Mouse (Mus musculus) small intestine, adult 2 months (tissue): Measurements from ENCODE around the gene Nsd2. TPM values are rescaled to one million over a fixed set of nuclear protein-coding genes. Genes with fewer than 3 reads are reported as not detected.

Experiments
- H3K27ac ChIP-seq: fragments of 200-500 bp; 2 replicates; pipeline ENCODE4 v1.5.1; 2012; ENCODE audit warnings: low read depth, low read length, control low read depth, inconsistent platforms; ENCODE audit not compliant: insufficient read depth
- H3K27me3 ChIP-seq: fragments of 200-500 bp; 2 replicates; pipeline ENCODE4 v1.6.1; 2012; ENCODE audit warnings: mild to moderate bottlenecking, moderate library complexity, low read length, inconsistent platforms; ENCODE audit not compliant: control insufficient read depth, insufficient read depth
- H3K36me3 ChIP-seq: fragments of 200-500 bp; 2 replicates; pipeline ENCODE4 v1.6.1; 2012; ENCODE audit warnings: mild to moderate bottlenecking, low read length, control low read depth, inconsistent platforms; ENCODE audit not compliant: control insufficient read depth, insufficient read depth
- H3K4me1 ChIP-seq: fragments of 200-500 bp; 2 replicates; pipeline ENCODE4 v1.6.1; 2012; ENCODE audit warnings: low read length, inconsistent platforms, mixed read lengths; ENCODE audit not compliant: control insufficient read depth, insufficient read depth, insufficient read length
- H3K4me3 ChIP-seq: fragments of 200-500 bp; 2 replicates; pipeline ENCODE4 v1.5.1; 2012; ENCODE audit warnings: low read depth, mild to moderate bottlenecking, control low read depth, inconsistent platforms, low read length, moderate library complexity
- CTCF ChIP-seq: fragments of 200-500 bp; IDR thresholded peaks from 2 replicates; pipeline ENCODE4 v1.5.1; 2012; ENCODE audit warnings: low read depth, mild to moderate bottlenecking, control low read depth, inconsistent platforms, low read length, moderate library complexity, mixed read lengths; ENCODE audit not compliant: insufficient replicate concordance, insufficient read length; ENCODE audit errors: extremely low read depth
- POLR2A ChIP-seq: fragments of 200-500 bp; IDR thresholded peaks from 2 replicates; pipeline ENCODE4 v1.6.1; 2012; ENCODE audit warnings: low read depth, mild to moderate bottlenecking, control low read depth, inconsistent platforms, low read length, moderate library complexity
- WGBS: fragments of 180-500 bp; shearing (Covaris S2); methylation state at CpG from one replicate; pipeline ENCODE4 v1.1.7; 2018; 5-methylcytosine and 5-hydroxymethylcytosine counted together
- polyA plus RNA-seq: library from polyadenylated mRNA; depleted of rRNA; stranded (reverse); fragments of >200 nt; gene quantifications from 2 replicates; pipeline ENCODE4 v1.2.3, GENCODE M21; 2012

Gene Nsd2
- polyA plus RNA-seq, 1 experiment = 5.8 TPM

- no peaks in the 10 kb centered on the region for H3K27me3 ChIP-seq
- H3K36me3 ChIP-seq = peaks cover 17% of the 10 kb centered on the region
- H3K4me1 ChIP-seq = no peaks in the 10 kb centered on the region
- H3K4me3 ChIP-seq = no peak overlapping the region
- TF ChIP-seq CTCF (no peak), POLR2A (no peak)
- H3K27ac ChIP-seq = no peak overlapping the region
These were observed 105.6 kb downstream of the Nsd2 start for GRCm38 (mm10) chr5:33926170-33926569.

GRCm38 (mm10) chr5:33932413-33932812, 111.9 kb downstream of the Nsd2 start:
- H3K4me1 ChIP-seq = peaks cover 5% of the 10 kb centered on the region; the same call in 1 of the 2 replicates
- WGBS = 82% methylated on average over 2 of the region's 2 CpGs
- no peaks in the 10 kb centered on the region for H3K27me3 ChIP-seq
- H3K36me3 ChIP-seq = peaks cover 6% of the 10 kb centered on the region; the same call in 1 of the 2 replicates
- no peak overlapping the region for H3K27ac ChIP-seq
- no peak for TF ChIP-seq CTCF
- TF ChIP-seq POLR2A = no peak
- H3K4me3 ChIP-seq = no peak overlapping the region

GRCm38 (mm10) chr5:33934081-33934480, 113.6 kb downstream of the Nsd2 start:
- TF ChIP-seq POLR2A (no peak), CTCF (no peak)
- no peaks in the 10 kb centered on the region for H3K27me3 ChIP-seq
- 58% methylated on average over 2 of the region's 2 CpGs for WGBS
- H3K36me3 ChIP-seq = peaks cover 6% of the 10 kb centered on the region; the same call in 1 of the 2 replicates
- H3K4me3 ChIP-seq = no peak overlapping the region
- no peak overlapping the region for H3K27ac ChIP-seq
- peaks cover 5% of the 10 kb centered on the region; the same call in 1 of the 2 replicates for H3K4me1 ChIP-seq

- no peak for TF ChIP-seq POLR2A
- no peak for TF ChIP-seq CTCF
- no peak overlapping the region for H3K4me3 ChIP-seq
- WGBS = 27% methylated on average over 7 of the region's 7 CpGs
- H3K36me3 ChIP-seq = peaks cover 3% of the 10 kb centered on the region; the same call in 1 of the 2 replicates
- H3K27me3 ChIP-seq = no peaks in the 10 kb centered on the region
- H3K4me1 ChIP-seq = peaks cover 5% of the 10 kb centered on the region; the same call in 1 of the 2 replicates
- no peak overlapping the region for H3K27ac ChIP-seq
These were observed 114.4 kb downstream of the Nsd2 start for GRCm38 (mm10) chr5:33934877-33935276.

- TF ChIP-seq CTCF (no peak), POLR2A (no peak)
- H3K27me3 ChIP-seq = no peaks in the 10 kb centered on the region
- peak overlapping the region; percentile 86 for H3K4me3 ChIP-seq
- WGBS = under 1% methylated on average over 39 of the region's 39 CpGs
- H3K27ac ChIP-seq = peak overlapping the region; percentile 86
- H3K36me3 ChIP-seq = peaks cover 4% of the 10 kb centered on the region; the same call in 1 of the 2 replicates
- peaks cover 5% of the 10 kb centered on the region; the same call in 1 of the 2 replicates for H3K4me1 ChIP-seq
These were observed 115.2 kb downstream of the Nsd2 start for GRCm38 (mm10) chr5:33935700-33936111.

- Histone ChIP-seq H3K4me3 (peak within 1 kb of the TSS; percentile 86), H3K36me3 (peaks cover 4% of the 10 kb centered on the region; the same call in 1 of the 2 replicates), H3K4me1 (peaks cover 5% of the 10 kb centered on the region; the same call in 1 of the 2 replicates), H3K27me3 (no peaks in the 10 kb centered on the region), H3K27ac (peak within 1 kb of the TSS; percentile 86)
- under 1% methylated on average over 61 of the region's 61 CpGs for WGBS
- TF ChIP-seq POLR2A (peak; percentile 3; the same call in 1 of the 2 replicates), CTCF (no peak)
These were observed 115.7 kb downstream of the Nsd2 start, which contains the start of gene Nelfa for GRCm38 (mm10) chr5:33936120-33936707. TSS of gene Nelfa (minus strand) at chr5:33936413.

GRCm38 (mm10) chr5:33937230-33937629, 116.7 kb downstream of the Nsd2 start:
- Histone ChIP-seq H3K36me3 (peaks cover 4% of the 10 kb centered on the region; the same call in 1 of the 2 replicates), H3K4me3 (no peak overlapping the region), H3K27me3 (no peaks in the 10 kb centered on the region), H3K27ac (no peak overlapping the region), H3K4me1 (peaks cover 5% of the 10 kb centered on the region; the same call in 1 of the 2 replicates)
- WGBS = 98% methylated on average over 2 of the region's 2 CpGs
- TF ChIP-seq POLR2A = no peak
- no peak for TF ChIP-seq CTCF
